Mouse (Mus musculus) heart, embryonic 14.5 days (tissue): ENCODE measurements around the gene Art5. TPM values are rescaled to one million over a fixed set of nuclear protein-coding genes. Genes with fewer than 3 reads are reported as not detected.

Experiments
- ATAC-seq: fragments of 200-750 bp; cut with Nextera tagmentation; 2 replicates; pipeline ENCODE4 v1.8.0; 2017; ENCODE audit warnings: low read depth, moderate TSS enrichment; ENCODE audit not compliant: insufficient number of reproducible peaks, insufficient read depth, low FRiP score
- H3K27ac ChIP-seq, 2 experiments: fragments of 200-500 bp in 1 of 2; fragments of 300-500 bp in 1 of 2; sonication (generic) in 1 of 2; replicated peaks in 1 of 2; 2 replicates each; pipeline ENCODE4 v1.5.1; 2012 to 2014; ENCODE audit warnings: low read depth in 2 of 2, low read length in 2 of 2, control low read depth in 1 of 2, mild to moderate bottlenecking in 1 of 2, mixed read lengths in 1 of 2; ENCODE audit not compliant: control insufficient read depth in 1 of 2, insufficient read depth in 1 of 2
- H3K27me3 ChIP-seq: fragments of 300-500 bp; sonication (generic); 2 replicates; pipeline ENCODE4 v1.6.1; 2014; ENCODE audit warnings: mild to moderate bottlenecking, low read length, control low read depth; ENCODE audit not compliant: control insufficient read depth, insufficient read depth
- H3K36me3 ChIP-seq: fragments of 300-500 bp; sonication (generic); 2 replicates; pipeline ENCODE4 v1.6.1; 2014; ENCODE audit warnings: mild to moderate bottlenecking, control low read depth, low read length, mixed read lengths; ENCODE audit not compliant: control insufficient read depth, insufficient read depth
- H3K4me1 ChIP-seq, 2 experiments: fragments of 200-500 bp in 1 of 2; fragments of 300-500 bp in 1 of 2; sonication (generic) in 1 of 2; 2 replicates each; pipeline ENCODE4 v1.6.1; 2012 to 2014; ENCODE audit warnings: low read length in 2 of 2, control low read depth in 1 of 2, mixed read lengths in 1 of 2; ENCODE audit not compliant: control insufficient read depth in 2 of 2, insufficient read depth in 2 of 2
- H3K4me2 ChIP-seq: fragments of 300-500 bp; sonication (generic); 2 replicates; pipeline ENCODE4 v1.6.1; 2014; ENCODE audit warnings: mild to moderate bottlenecking, low read length
- H3K4me3 ChIP-seq, 2 experiments: fragments of 200-500 bp in 1 of 2; fragments of 300-500 bp in 1 of 2; sonication (generic) in 1 of 2; 2 replicates each; pipeline ENCODE4 v1.5.1; 2012 to 2014; ENCODE audit warnings: low read length in 2 of 2, mild to moderate bottlenecking in 2 of 2, control low read depth in 1 of 2, low read depth in 1 of 2, moderate library complexity in 1 of 2; ENCODE audit not compliant: control insufficient read depth in 1 of 2, insufficient read depth in 1 of 2
- H3K9ac ChIP-seq: fragments of 300-500 bp; sonication (generic); 2 replicates; pipeline ENCODE4 v1.6.1; 2014; ENCODE audit warnings: mild to moderate bottlenecking, low read length
- H3K9me3 ChIP-seq: fragments of 300-500 bp; sonication (generic); 2 replicates; pipeline ENCODE4 v1.6.1; 2016; ENCODE audit warnings: low read length, control low read depth; ENCODE audit not compliant: control insufficient read depth
- WGBS: fragments of 180-500 bp; shearing (Covaris S2); extraction: QIAGEN DNeasy Blood & Tissue Kit; methylation state at CpG from one replicate; pipeline ENCODE4 v1.1.7; 2014; 5-methylcytosine and 5-hydroxymethylcytosine counted together
- polyA plus RNA-seq: library from polyadenylated mRNA; unstranded; fragments of >200 nt; fragmentation: Nextera tagmentation; extraction: Ambion mirVana; gene quantifications from 2 replicates; pipeline ENCODE4 v1.2.1, GENCODE M21; 2014

Art5 gene
- polyA plus RNA-seq, 1 experiment from 2014 or later, result 1.3 TPM

DNA sequence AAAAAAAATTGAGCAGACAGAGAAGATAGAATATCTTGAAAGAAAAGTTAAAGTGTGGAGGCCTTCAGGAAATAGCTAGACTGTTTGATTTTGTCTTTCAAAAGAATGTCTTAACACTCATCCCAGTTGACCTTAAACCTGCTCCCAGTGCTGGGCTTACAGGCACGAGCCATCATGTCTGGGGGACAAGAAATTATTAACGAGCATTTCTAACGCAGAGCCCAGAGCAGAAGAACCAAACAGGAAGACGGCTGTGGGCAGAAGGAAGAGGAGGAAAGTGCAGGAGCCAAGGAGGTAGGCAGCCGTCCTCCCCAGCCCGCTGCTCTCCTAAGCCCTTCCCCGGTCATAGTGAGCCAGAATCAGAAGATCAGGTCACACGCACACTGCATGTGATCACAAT, 29.0 kb downstream of the Art5 start:
- Histone ChIP-seq H3K9me3 (no peaks in the 10 kb centered on the region), H3K27ac (no peak overlapping the region), H3K27me3 (no peaks in the 10 kb centered on the region), H3K36me3 (peaks cover 95% of the 10 kb centered on the region), H3K4me1 (no peaks in the 10 kb centered on the region), H3K4me2 (no peak overlapping the region), H3K9ac (no peak overlapping the region), H3K4me3 (no peak overlapping the region)
- 93% methylated on average over 8 of the region's 8 CpGs for WGBS
- ATAC-seq, result no peak

GRCm38 (mm10) chr7:102078517-102078916, 30.8 kb downstream of the Art5 start:
- no peaks in the 10 kb centered on the region for H3K27me3 ChIP-seq
- no peak overlapping the region for H3K27ac ChIP-seq
- H3K4me3 ChIP-seq, result no peak overlapping the region
- 74% methylated on average over 7 of the region's 7 CpGs for WGBS
- no peak overlapping the region for H3K4me2 ChIP-seq
- no peak for ATAC-seq
- no peaks in the 10 kb centered on the region for H3K9me3 ChIP-seq
- no peaks in the 10 kb centered on the region for H3K4me1 ChIP-seq
- H3K9ac ChIP-seq, result no peak overlapping the region
- H3K36me3 ChIP-seq, result peaks cover 94% of the 10 kb centered on the region

GRCm38 (mm10) chr7:102076714-102077296, 32.5 kb downstream of the Art5 start:
- Histone ChIP-seq H3K4me2 (no peak overlapping the region), H3K4me3 (no peak overlapping the region), H3K4me1 (no peaks in the 10 kb centered on the region), H3K36me3 (peaks cover 95% of the 10 kb centered on the region), H3K9ac (no peak overlapping the region), H3K9me3 (no peaks in the 10 kb centered on the region), H3K27me3 (no peaks in the 10 kb centered on the region), H3K27ac (no peak overlapping the region)
- no peak for ATAC-seq
- 82% methylated on average over 7 of the region's 7 CpGs for WGBS

DNA sequence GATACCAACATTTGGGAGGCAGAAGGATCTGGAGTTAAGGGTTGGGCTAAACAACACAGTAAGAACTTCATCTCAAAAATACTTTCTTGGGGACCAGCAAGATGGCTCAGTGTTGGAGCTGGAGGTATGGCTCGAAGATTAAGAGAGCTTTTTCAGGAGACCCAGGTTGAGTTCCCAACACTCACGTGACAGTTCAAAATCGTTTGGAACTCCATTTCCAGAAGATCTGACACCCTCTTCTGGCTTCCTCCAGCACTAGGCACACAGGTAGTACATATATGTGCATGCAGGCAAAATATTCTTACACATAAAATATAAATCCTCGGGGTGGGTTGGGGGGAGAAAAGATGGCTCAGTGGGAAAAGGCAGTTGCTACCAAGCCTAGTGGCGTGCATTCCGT, 42.9 kb downstream of the Art5 start:
- Histone ChIP-seq H3K9ac (peak overlapping the region; percentile 80), H3K4me3 (peak overlapping the region; percentile 15 to 74), H3K9me3 (no peaks in the 10 kb centered on the region), H3K4me1 (peaks cover 5 to 16% of the 10 kb centered on the region in 2 experiments; a peak in 3 of 4 replicates), H3K36me3 (peaks cover 12% of the 10 kb centered on the region), H3K4me2 (peak overlapping the region; percentile 78), H3K27ac (no peak overlapping the region), H3K27me3 (no peaks in the 10 kb centered on the region)
- ATAC-seq, result no peak
- WGBS, result 68% methylated on average over 6 of the region's 6 CpGs

GRCm38 (mm10) chr7:102065046-102065891, 44.0 kb downstream of the Art5 start, which contains the start of the genes Rnf121, Xndc1 and Xntrpc:
TSS of gene Rnf121 (minus strand) at chr7:102065469.
TSS of gene Xndc1 (plus strand) at chr7:102065511.
TSS of gene Xntrpc (plus strand) at chr7:102065713.
- H3K36me3 ChIP-seq, result peaks cover 10% of the 10 kb centered on the region
- ATAC-seq, result peak; percentile 98
- H3K4me3 ChIP-seq, result peak within 1 kb of the TSS; percentile 74 to 77
- no peaks in the 10 kb centered on the region for H3K9me3 ChIP-seq
- peaks cover 5 to 16% of the 10 kb centered on the region in 2 experiments; a peak in 3 of 4 replicates for H3K4me1 ChIP-seq
- WGBS, result under 1% methylated on average over 56 of the region's 56 CpGs
- H3K4me2 ChIP-seq, result peak within 1 kb of the TSS; percentile 78
- H3K27me3 ChIP-seq, result no peaks in the 10 kb centered on the region
- H3K27ac ChIP-seq, result peak within 1 kb of the TSS; percentile 73 to 81
- H3K9ac ChIP-seq, result peak within 1 kb of the TSS; percentile 80

- H3K27ac ChIP-seq, result peak overlapping the region; percentile 24 to 73; a peak in 3 of 4 replicates
- peaks cover 10% of the 10 kb centered on the region for H3K36me3 ChIP-seq
- no peaks in the 10 kb centered on the region for H3K27me3 ChIP-seq
- no peaks in the 10 kb centered on the region for H3K9me3 ChIP-seq
- WGBS, result under 1% methylated on average over 9 of the region's 9 CpGs
- H3K9ac ChIP-seq, result peak overlapping the region; percentile 80
- H3K4me3 ChIP-seq, result peak overlapping the region; percentile 74 to 77
- peaks cover 5 to 16% of the 10 kb centered on the region in 2 experiments; a peak in 3 of 4 replicates for H3K4me1 ChIP-seq
- peak overlapping the region; percentile 78 for H3K4me2 ChIP-seq
- no peak for ATAC-seq
Observed at GRCm38 (mm10) chr7:102064655-102065045, 44.6 kb downstream of the Art5 start.

GRCm38 (mm10) chr7:102063891-102064290, 45.4 kb downstream of the Art5 start:
- H3K4me2 ChIP-seq, result peak overlapping the region; percentile 78
- no peaks in the 10 kb centered on the region for H3K9me3 ChIP-seq
- H3K9ac ChIP-seq, result no peak overlapping the region
- peaks cover 5 to 16% of the 10 kb centered on the region in 2 experiments; a peak in 3 of 4 replicates for H3K4me1 ChIP-seq
- peaks cover 16% of the 10 kb centered on the region for H3K36me3 ChIP-seq
- ATAC-seq, result no peak
- H3K27me3 ChIP-seq, result no peaks in the 10 kb centered on the region
- 40% methylated on average over 9 of the region's 9 CpGs for WGBS
- peak overlapping the region in 1 of 2 experiments; percentile 74; a peak in 3 of 4 replicates for H3K4me3 ChIP-seq
- no peak overlapping the region for H3K27ac ChIP-seq
